Mouse (Mus musculus) MEL (cell line): ENCODE data around the gene Lhfpl5. TPM values are rescaled to one million over a fixed set of nuclear protein-coding genes. Genes with fewer than 3 reads are reported as not detected.
A peak's percentile ranks its signal among the peaks of the same experiment; 100 is the strongest.

Experiments
- DNase-seq: peaks from one replicate; pipeline ENCODE4 v3.0.0; 2011; ENCODE audit warnings: low read depth, low spot score
- H3K27ac ChIP-seq: 2 replicates; pipeline ENCODE4 v1.5.1; 2012; ENCODE audit warnings: low read depth, mild to moderate bottlenecking, control low read depth, low read length, moderate library complexity; ENCODE audit not compliant: control insufficient read depth
- H3K27me3 ChIP-seq, 2 experiments: fragments of 150-350 bp in 1 of 2; sonication (generic) in 1 of 2; 2 replicates each; pipeline ENCODE4 v1.6.1; 2012; ENCODE audit warnings: low read length in 2 of 2, mild to moderate bottlenecking in 2 of 2, improper control_type of control experiment in 1 of 2, moderate library complexity in 1 of 2; ENCODE audit not compliant: insufficient read depth in 2 of 2, control insufficient read depth in 1 of 2
- H3K36me3 ChIP-seq, 2 experiments: 2 replicates each; pipeline ENCODE4 v1.6.1; 2012 to 2014; ENCODE audit warnings: low read length in 2 of 2, improper control_type of control experiment in 1 of 2, inconsistent platforms in 1 of 2, mild to moderate bottlenecking in 1 of 2; ENCODE audit not compliant: insufficient read depth in 2 of 2, control insufficient read depth in 1 of 2
- H3K4me1 ChIP-seq, 2 experiments: fragments of 150-350 bp in 1 of 2; sonication (generic) in 1 of 2; 2 replicates each; pipeline ENCODE4 v1.6.1; 2012; ENCODE audit warnings: low read length in 2 of 2, improper control_type of control experiment in 1 of 2, mild to moderate bottlenecking in 1 of 2; ENCODE audit not compliant: insufficient read depth in 2 of 2, control insufficient read depth in 1 of 2
- H3K4me3 ChIP-seq, 2 experiments: fragments of 150-350 bp in 1 of 2; sonication (generic) in 1 of 2; 2 replicates each; pipeline ENCODE4 v1.5.1; 2012; ENCODE audit warnings: low read depth in 2 of 2, low read length in 2 of 2, mild to moderate bottlenecking in 2 of 2, moderate library complexity in 2 of 2, control low read depth in 1 of 2, improper control_type of control experiment in 1 of 2; ENCODE audit not compliant: control insufficient read depth in 1 of 2, insufficient read depth in 1 of 2
- H3K79me2 ChIP-seq: 2 replicates; pipeline ENCODE4 v1.6.1; 2012; ENCODE audit warnings: mild to moderate bottlenecking, low read length, moderate library complexity; ENCODE audit not compliant: control insufficient read depth, poor library complexity, insufficient read depth
- H3K9ac ChIP-seq: 2 replicates; pipeline ENCODE4 v1.6.1; 2012; ENCODE audit warnings: low read depth, mild to moderate bottlenecking, control low read depth, low read length, moderate library complexity; ENCODE audit not compliant: control insufficient read depth, poor library complexity, severe bottlenecking
- H3K9me3 ChIP-seq: fragments of 150-350 bp; sonication (generic); replicated peaks from 2 replicates; pipeline ENCODE4 v1.6.1; 2012; ENCODE audit warnings: mild to moderate bottlenecking, low read length, improper control_type of control experiment, moderate library complexity; ENCODE audit not compliant: insufficient read depth
- BHLHE40 ChIP-seq: IDR thresholded peaks from 2 replicates; pipeline ENCODE4 v1.6.1; 2012; ENCODE audit warnings: low read depth, mild to moderate bottlenecking, inconsistent platforms, low read length, improper control_type of control experiment, borderline replicate concordance
- CHD1 ChIP-seq: IDR thresholded peaks from 2 replicates; pipeline ENCODE4 v1.6.1; 2012; ENCODE audit warnings: low read depth, mild to moderate bottlenecking, inconsistent platforms, low read length, improper control_type of control experiment
- CHD2 ChIP-seq: IDR thresholded peaks from 2 replicates; pipeline ENCODE4 v1.6.1; 2011; ENCODE audit warnings: low read length, improper control_type of control experiment
- ELF1 ChIP-seq: IDR thresholded peaks from 2 replicates; pipeline ENCODE4 v1.6.1; 2014; ENCODE audit warnings: low read depth, mild to moderate bottlenecking, inconsistent platforms, low read length, improper control_type of control experiment, moderate library complexity
- EP300 ChIP-seq, 2 experiments: IDR thresholded peaks; 2 replicates each; pipeline ENCODE4 v1.6.1; 2011; ENCODE audit warnings: improper control_type of control experiment in 2 of 2, low read length in 2 of 2, low read depth in 1 of 2, mild to moderate bottlenecking in 1 of 2
- GABPA ChIP-seq: IDR thresholded peaks from 2 replicates; pipeline ENCODE4 v1.6.1; 2012; ENCODE audit warnings: low read depth, mild to moderate bottlenecking, inconsistent platforms, low read length, improper control_type of control experiment, moderate library complexity
- JUND ChIP-seq: IDR thresholded peaks from 2 replicates; pipeline ENCODE4 v1.6.1; 2011; ENCODE audit warnings: low read depth, mild to moderate bottlenecking, improper control_type of control experiment, low read length
- KAT2A ChIP-seq: conservative IDR thresholded peaks from 2 replicates; pipeline ENCODE4 v1.6.1; 2012; ENCODE audit warnings: low read depth, low read length, improper control_type of control experiment, inconsistent platforms
- MAFK ChIP-seq: IDR thresholded peaks from 2 replicates; pipeline ENCODE4 v1.6.1; 2011; ENCODE audit warnings: low read depth, mild to moderate bottlenecking, low read length, improper control_type of control experiment, borderline replicate concordance
- MAX ChIP-seq: IDR thresholded peaks from 2 replicates; pipeline ENCODE4 v1.6.1; 2011; ENCODE audit warnings: low read length, improper control_type of control experiment
- MXI1 ChIP-seq: IDR thresholded peaks from 2 replicates; pipeline ENCODE4 v1.6.1; 2011; ENCODE audit warnings: mild to moderate bottlenecking, low read depth, low read length, improper control_type of control experiment
- MYB ChIP-seq: IDR thresholded peaks from 2 replicates; pipeline ENCODE4 v1.6.1; 2011; ENCODE audit warnings: mild to moderate bottlenecking, low read depth, low read length, improper control_type of control experiment
- MYC ChIP-seq: IDR thresholded peaks from 2 replicates; pipeline ENCODE4 v1.6.1; 2011; ENCODE audit warnings: low read depth, mild to moderate bottlenecking, low read length, improper control_type of control experiment, moderate library complexity
- NELFE ChIP-seq: IDR thresholded peaks from 2 replicates; pipeline ENCODE4 v1.6.1; 2011; ENCODE audit warnings: low read depth, low read length, improper control_type of control experiment
- NRF1 ChIP-seq: IDR thresholded peaks from 2 replicates; pipeline ENCODE4 v1.6.1; 2014; ENCODE audit warnings: low read depth, mild to moderate bottlenecking, inconsistent platforms, low read length, improper control_type of control experiment, moderate library complexity; ENCODE audit not compliant: poor library complexity, insufficient read depth, severe bottlenecking
- POLR2A ChIP-seq, 2 experiments: IDR thresholded peaks; 2 replicates each; pipeline ENCODE4 v1.6.1; 2011 to 2012; ENCODE audit warnings: low read length in 2 of 2, mild to moderate bottlenecking in 2 of 2, control low read depth in 1 of 2, improper control_type of control experiment in 1 of 2, low read depth in 1 of 2, moderate library complexity in 1 of 2; ENCODE audit not compliant: control insufficient read depth in 1 of 2, insufficient read depth in 1 of 2, poor library complexity in 1 of 2
- POLR2AphosphoS2 ChIP-seq: IDR thresholded peaks from 2 replicates; pipeline ENCODE4 v1.6.1; 2011; ENCODE audit warnings: low read length, improper control_type of control experiment
- RCOR1 ChIP-seq: IDR thresholded peaks from 2 replicates; pipeline ENCODE4 v1.6.1; 2012; ENCODE audit warnings: low read depth, mild to moderate bottlenecking, inconsistent platforms, low read length, improper control_type of control experiment
- TBP ChIP-seq: IDR thresholded peaks from 2 replicates; pipeline ENCODE4 v1.8.0; 2011; ENCODE audit warnings: low read depth, low read length, improper control_type of control experiment
- UBTF ChIP-seq: IDR thresholded peaks from 2 replicates; pipeline ENCODE4 v1.6.1; 2012; ENCODE audit warnings: low read depth, mild to moderate bottlenecking, inconsistent platforms, low read length, improper control_type of control experiment, moderate library complexity, borderline replicate concordance; ENCODE audit not compliant: insufficient read depth
- ZKSCAN1 ChIP-seq: IDR thresholded peaks from 2 replicates; pipeline ENCODE4 v1.6.1; 2012; ENCODE audit warnings: low read depth, mild to moderate bottlenecking, inconsistent platforms, low read length, improper control_type of control experiment, moderate library complexity
- ZNF384 ChIP-seq: IDR thresholded peaks from 2 replicates; pipeline ENCODE4 v1.6.1; 2012; ENCODE audit warnings: low read depth, mild to moderate bottlenecking, inconsistent platforms, low read length, improper control_type of control experiment
- polyA plus RNA-seq, 2 experiments: library from polyadenylated mRNA; stranded (reverse) in 1 of 2; unstranded in 1 of 2; fragments of >175 nt in 1 of 2; fragments of >200 nt in 1 of 2; gene quantifications; 2 replicates each; pipeline versions ENCODE4 v1.2.1 to v1.2.4; 2012; ENCODE audit warnings: low replicate concordance in 2 of 2, low read depth in 1 of 2; ENCODE audit not compliant: insufficient read length in 2 of 2, insufficient read depth in 1 of 2, missing spikeins in 1 of 2
- total RNA-seq: library from RNA; depleted of rRNA; stranded (reverse); fragments of 300-350 nt; gene quantifications from 2 replicates; pipeline ENCODE4 v1.2.3, GENCODE M21; 2012

Gene Lhfpl5
- total and polyA plus RNA-seq, 3 experiments, result 0.19 TPM; not detected in 2

GRCm38 (mm10) chr17:28531946-28532345 lies 43.5 kb upstream of the Lhfpl5 start:
- H3K27me3 ChIP-seq, result no peaks in the 10 kb centered on the region
- no peak overlapping the region for H3K9ac ChIP-seq
- no peaks in the 10 kb centered on the region for H3K9me3 ChIP-seq
- H3K4me3 ChIP-seq, result no peak overlapping the region
- H3K79me2 ChIP-seq, result no peaks in the 10 kb centered on the region
- H3K4me1 ChIP-seq, result peaks cover 2 to 9% of the 10 kb centered on the region in 2 experiments; a peak in 3 of 4 replicates
- peaks cover 0 to 8% of the 10 kb centered on the region in 2 experiments; a peak in 2 of 4 replicates for H3K36me3 ChIP-seq
- no peak overlapping the region for H3K27ac ChIP-seq
- TF ChIP-seq NELFE, result no peak
- TF ChIP-seq POLR2AphosphoS2, result no peak
- no peak for TF ChIP-seq MAX
- TF ChIP-seq CHD2, result no peak
- TF ChIP-seq KAT2A, result no peak
- no peak for TF ChIP-seq MXI1
- TF ChIP-seq EP300 (IDR thresholded peaks at IDR 0.05; ENCODE audit: low read depth in 1 of 2, low read length in 2 of 2), result no peak
- no peak for TF ChIP-seq ZNF384
- no peak for TF ChIP-seq UBTF
- TF ChIP-seq BHLHE40, result no peak
- no peak for TF ChIP-seq GABPA
- no peak for TF ChIP-seq NRF1
- TF ChIP-seq TBP, result no peak
- no peak for TF ChIP-seq MAFK
- no peak for TF ChIP-seq JUND
- peak; percentile 54 for DNase-seq

GRCm38 (mm10) chr17:28532557-28532956 lies 42.9 kb upstream of the Lhfpl5 start:
- no peaks in the 10 kb centered on the region for H3K9me3 ChIP-seq
- no peak for TF ChIP-seq MYC
- TF ChIP-seq KAT2A, result no peak
- TF ChIP-seq NELFE, result no peak
- no peaks in the 10 kb centered on the region for H3K27me3 ChIP-seq
- H3K36me3 ChIP-seq, result peaks cover 0 to 2% of the 10 kb centered on the region in 2 experiments; a peak in 2 of 4 replicates
- H3K4me3 ChIP-seq, result no peak overlapping the region
- H3K27ac ChIP-seq, result no peak overlapping the region
- H3K4me1 ChIP-seq, result peaks cover 0 to 3% of the 10 kb centered on the region in 2 experiments; a peak in 2 of 4 replicates
- no peak for DNase-seq
- H3K9ac ChIP-seq, result no peak overlapping the region
- H3K79me2 ChIP-seq, result no peaks in the 10 kb centered on the region

- H3K4me1 ChIP-seq, result no peaks in the 10 kb centered on the region
- H3K27ac ChIP-seq, result no peak overlapping the region
- no peak for DNase-seq
- no peak overlapping the region for H3K9ac ChIP-seq
- TF ChIP-seq MYB (no peak), ELF1 (no peak), ZKSCAN1 (no peak), CHD1 (no peak), EP300 (IDR thresholded peaks at IDR 0.05; ENCODE audit: low read depth in 1 of 2, low read length in 2 of 2) (no peak), TBP (no peak), POLR2A (IDR thresholded peaks at IDR 0.05; ENCODE audit: control insufficient read depth in 1 of 2, insufficient read depth in 1 of 2, low read depth in 1 of 2, low read length in 2 of 2, poor library complexity in 1 of 2) (no peak), RCOR1 (no peak), JUND (no peak)
- H3K36me3 ChIP-seq, result no peaks in the 10 kb centered on the region
- H3K79me2 ChIP-seq, result no peaks in the 10 kb centered on the region
- no peaks in the 10 kb centered on the region for H3K9me3 ChIP-seq
- no peaks in the 10 kb centered on the region for H3K27me3 ChIP-seq
- no peak overlapping the region for H3K4me3 ChIP-seq
Measured at GRCm38 (mm10) chr17:28533327-28533726, 42.1 kb upstream of the Lhfpl5 start.
